Mouse (Mus musculus) megakaryocyte, embryonic 14.5 days (primary cell): Measurements from ENCODE around the gene Mad1l1. TPM values are rescaled to one million over a fixed set of nuclear protein-coding genes. Genes with fewer than 3 reads are reported as not detected.

ENCODE experiments used
- H3K27me3 ChIP-seq: replicated peaks from 2 replicates; pipeline ENCODE3; 2012; ENCODE audit warnings: inconsistent platforms
- H3K36me3 ChIP-seq: replicated peaks from 2 replicates; pipeline ENCODE3; 2012; ENCODE audit warnings: low read length, inconsistent platforms, mixed read lengths
- H3K4me1 ChIP-seq: 2 replicates; pipeline ENCODE4 v1.6.1; 2012; ENCODE audit warnings: inconsistent platforms
- H3K4me3 ChIP-seq: replicated peaks from 2 replicates; pipeline ENCODE3; 2012; ENCODE audit warnings: moderate library complexity, mild to moderate bottlenecking, inconsistent platforms
- H3K9me3 ChIP-seq: 2 replicates; pipeline ENCODE4 v1.6.1; 2012; ENCODE audit warnings: inconsistent platforms
- FLI1 ChIP-seq: IDR thresholded peaks from 2 replicates; pipeline ENCODE4 v1.6.1; 2012; ENCODE audit warnings: low read length, inconsistent platforms, mixed read lengths
- GATA1 ChIP-seq: IDR thresholded peaks from 3 replicates; pipeline ENCODE4 v1.6.1; 2012; ENCODE audit warnings: mixed read lengths, low read length, inconsistent platforms, borderline replicate concordance
- polyA plus RNA-seq: library from polyadenylated mRNA; stranded (reverse); fragments of >175 nt; gene quantifications from 2 replicates; pipeline ENCODE4 v1.2.3, GENCODE M21; 2012; ENCODE audit warnings: low replicate concordance; ENCODE audit not compliant: insufficient read depth

Gene Mad1l1
- polyA plus RNA-seq, 1 experiment = 10.3 TPM

- TF ChIP-seq FLI1 (no peak), GATA1 (no peak)
- Histone ChIP-seq H3K4me3 (no peak overlapping the region), H3K27me3 (peaks cover 2% of the 10 kb centered on the region), H3K4me1 (peaks cover 72% of the 10 kb centered on the region), H3K36me3 (peaks cover 7% of the 10 kb centered on the region), H3K9me3 (no peaks in the 10 kb centered on the region)
Measured at GRCm38 (mm10) chr5:140173181-140173580, 148.2 kb downstream of the Mad1l1 start.

GRCm38 (mm10) chr5:140171710-140172109 is 149.6 kb downstream of the Mad1l1 start:
- Histone ChIP-seq H3K9me3 (no peaks in the 10 kb centered on the region), H3K4me1 (peaks cover 72% of the 10 kb centered on the region), H3K27me3 (peaks cover 2% of the 10 kb centered on the region), H3K4me3 (no peak overlapping the region), H3K36me3 (peaks cover 10% of the 10 kb centered on the region)
- TF ChIP-seq GATA1 (no peak), FLI1 (no peak)

GRCm38 (mm10) chr5:140167531-140167930 is 153.8 kb downstream of the Mad1l1 start:
- Histone ChIP-seq H3K27me3 (peaks cover 2% of the 10 kb centered on the region), H3K4me3 (no peak overlapping the region), H3K9me3 (no peaks in the 10 kb centered on the region), H3K4me1 (peaks cover 76% of the 10 kb centered on the region), H3K36me3 (peaks cover 7% of the 10 kb centered on the region)
- TF ChIP-seq GATA1 (no peak), FLI1 (no peak)

- Histone ChIP-seq H3K4me1 (peaks cover 78% of the 10 kb centered on the region), H3K27me3 (no peaks in the 10 kb centered on the region), H3K4me3 (no peak overlapping the region), H3K36me3 (peaks cover 11% of the 10 kb centered on the region), H3K9me3 (no peaks in the 10 kb centered on the region)
- TF ChIP-seq GATA1 (no peak), FLI1 (no peak)
Measured at GRCm38 (mm10) chr5:140167080-140167479, 154.3 kb downstream of the Mad1l1 start.

GRCm38 (mm10) chr5:140163947-140164346 is 157.4 kb downstream of the Mad1l1 start:
- Histone ChIP-seq H3K27me3 (no peaks in the 10 kb centered on the region), H3K36me3 (peaks cover 11% of the 10 kb centered on the region)

GRCm38 (mm10) chr5:140162071-140162845 is 159.1 kb downstream of the Mad1l1 start:
- TF ChIP-seq FLI1 = no peak
- no peak for TF ChIP-seq GATA1
- Histone ChIP-seq H3K27me3 (no peaks in the 10 kb centered on the region), H3K4me3 (no peak overlapping the region), H3K36me3 (peaks cover 11% of the 10 kb centered on the region), H3K4me1 (peaks cover 77% of the 10 kb centered on the region), H3K9me3 (no peaks in the 10 kb centered on the region)

More at GRCm38 (mm10) chr5:140163947-140164346, 157.4 kb downstream of the Mad1l1 start:
- peaks cover 77% of the 10 kb centered on the region for H3K4me1 ChIP-seq
- H3K4me3 ChIP-seq = no peak overlapping the region
- no peaks in the 10 kb centered on the region for H3K9me3 ChIP-seq
- no peak for TF ChIP-seq GATA1
- no peak for TF ChIP-seq FLI1

- TF ChIP-seq GATA1 = no peak
- no peak for TF ChIP-seq FLI1
- Histone ChIP-seq H3K27me3 (no peaks in the 10 kb centered on the region), H3K4me3 (no peak overlapping the region), H3K4me1 (peaks cover 68% of the 10 kb centered on the region), H3K36me3 (peaks cover 11% of the 10 kb centered on the region), H3K9me3 (peaks cover 9% of the 10 kb centered on the region; the same call in 1 of the 2 replicates)
Measured at GRCm38 (mm10) chr5:140159007-140159406, 162.3 kb downstream of the Mad1l1 start.

GRCm38 (mm10) chr5:140157886-140158627 is 163.3 kb downstream of the Mad1l1 start:
- Histone ChIP-seq H3K4me3 (no peak overlapping the region), H3K9me3 (peaks cover 10% of the 10 kb centered on the region; the same call in 1 of the 2 replicates), H3K36me3 (peaks cover 13% of the 10 kb centered on the region), H3K27me3 (no peaks in the 10 kb centered on the region), H3K4me1 (peaks cover 70% of the 10 kb centered on the region)
- TF ChIP-seq GATA1 (no peak), FLI1 (no peak)

GRCm38 (mm10) chr5:140154166-140154565 is 167.2 kb downstream of the Mad1l1 start:
- Histone ChIP-seq H3K36me3 (peaks cover 5% of the 10 kb centered on the region), H3K4me1 (peaks cover 89% of the 10 kb centered on the region), H3K27me3 (no peaks in the 10 kb centered on the region), H3K4me3 (no peak overlapping the region), H3K9me3 (peaks cover 10% of the 10 kb centered on the region; the same call in 1 of the 2 replicates)
- TF ChIP-seq GATA1 (no peak), FLI1 (no peak)

GRCm38 (mm10) chr5:140151871-140152270 is 169.5 kb downstream of the Mad1l1 start:
- Histone ChIP-seq H3K36me3 (peaks cover 5% of the 10 kb centered on the region), H3K4me1 (peaks cover 89% of the 10 kb centered on the region)

More at GRCm38 (mm10) chr5:140151871-140152270, 169.5 kb downstream of the Mad1l1 start:
- Histone ChIP-seq H3K27me3 (no peaks in the 10 kb centered on the region), H3K4me3 (no peak overlapping the region), H3K9me3 (peaks cover 10% of the 10 kb centered on the region; the same call in 1 of the 2 replicates)
- no peak for TF ChIP-seq GATA1
- TF ChIP-seq FLI1 = no peak
